Mouse (Mus musculus) fibroblast of lung, adult 2 months (primary cell): ENCODE results near the gene Cadm2.

Experiments
- DNase-seq: peaks from one replicate; pipeline ENCODE4 v3.0.0-alpha.2; 2011; ENCODE audit warnings: low read depth

Gene Cadm2

GRCm38 (mm10) chr16:66748533-66748932 lies 872.2 kb downstream of the Cadm2 start:
- DNase-seq: no peak

GRCm38 (mm10) chr16:66731212-66731611 lies 889.5 kb downstream of the Cadm2 start:
- DNase-seq: no peak

DNA sequence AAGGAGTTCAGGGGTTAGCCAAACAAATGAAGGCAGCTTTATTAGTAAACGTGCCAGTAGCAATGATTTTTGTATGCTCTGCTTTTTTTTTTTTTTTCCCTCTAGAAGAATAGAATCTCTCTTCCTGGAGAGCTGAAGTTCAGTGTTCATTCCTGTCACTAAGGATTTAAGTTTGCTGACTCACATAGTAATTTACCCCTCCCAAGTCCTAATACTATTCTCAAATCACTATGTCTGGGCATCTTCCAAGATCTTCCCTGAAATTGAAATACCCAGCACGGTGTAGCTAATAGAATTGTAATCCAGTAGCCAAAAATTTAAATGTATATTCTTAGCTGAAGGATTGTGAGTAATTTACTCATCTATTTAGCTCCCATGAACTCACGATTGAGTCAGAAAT lies 914.2 kb downstream of the Cadm2 start:
- no peak for DNase-seq

DNA sequence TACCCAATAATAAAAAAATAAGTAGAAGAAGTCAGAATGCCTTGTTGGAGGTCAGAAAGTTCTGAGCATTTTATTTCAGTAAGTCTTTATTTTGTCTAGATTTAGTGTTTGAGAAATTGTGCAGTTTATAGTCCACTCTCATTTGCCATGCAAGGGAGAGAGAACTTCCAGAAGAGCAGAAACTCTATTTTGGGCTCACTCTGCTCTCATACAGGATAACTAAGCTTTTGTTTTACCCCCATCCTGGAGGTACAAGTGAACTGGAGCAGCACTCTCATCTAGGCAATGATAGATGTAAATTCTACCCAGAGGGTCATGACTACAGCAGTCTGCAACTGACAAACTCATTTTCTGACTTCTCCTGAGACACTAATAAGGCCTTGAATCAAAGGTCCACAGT lies 925.9 kb downstream of the Cadm2 start:
- no peak for DNase-seq

DNA sequence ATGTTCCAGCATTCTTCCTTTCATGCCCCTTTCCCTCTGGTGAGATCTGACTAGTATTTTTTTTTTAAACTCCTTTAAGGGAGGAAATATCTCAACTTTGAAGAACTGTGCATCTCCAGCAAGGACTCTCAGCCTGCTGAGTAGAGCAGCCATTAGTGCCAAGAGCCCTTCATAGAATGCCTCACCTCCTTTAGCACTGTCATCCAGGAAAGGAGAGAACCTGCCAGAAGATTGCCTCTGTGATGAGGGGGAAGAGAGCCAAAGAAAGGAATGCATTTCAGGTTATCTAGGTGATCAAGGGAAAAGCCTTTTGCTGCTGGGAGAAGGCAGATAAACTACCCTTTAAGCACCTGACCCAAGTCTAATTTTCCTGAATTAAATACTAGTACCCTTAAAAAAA lies 943.5 kb downstream of the Cadm2 start:
- DNase-seq: no peak

DNA sequence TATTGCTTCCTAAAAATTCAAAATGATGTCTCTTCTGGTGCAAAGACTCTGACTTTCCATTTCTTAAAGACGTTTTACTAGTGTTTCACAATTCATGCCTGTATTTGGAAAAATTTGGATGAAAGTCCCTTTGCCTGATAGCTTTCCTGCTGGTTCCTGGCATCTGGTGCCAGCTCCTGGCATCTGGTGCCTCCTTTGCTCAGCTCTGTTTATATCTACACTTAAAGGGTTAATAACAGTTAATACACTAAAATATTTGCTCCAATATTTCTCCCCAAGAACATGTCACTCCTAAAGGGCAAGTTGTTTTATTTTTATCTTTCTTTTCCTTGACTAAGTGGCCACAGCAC lies 969.7 kb downstream of the Cadm2 start:
- DNase-seq: no peak

GRCm38 (mm10) chr16:66650348-66651012 lies 970.2 kb downstream of the Cadm2 start:
- DNase-seq: no peak

- no peak for DNase-seq
Measured at GRCm38 (mm10) chr16:66647798-66648197, 972.9 kb downstream of the Cadm2 start.

- DNase-seq: no peak
Measured at GRCm38 (mm10) chr16:66643606-66644005, 977.1 kb downstream of the Cadm2 start.

GRCm38 (mm10) chr16:66627527-66627926 lies 993.2 kb downstream of the Cadm2 start:
- no peak for DNase-seq

DNA sequence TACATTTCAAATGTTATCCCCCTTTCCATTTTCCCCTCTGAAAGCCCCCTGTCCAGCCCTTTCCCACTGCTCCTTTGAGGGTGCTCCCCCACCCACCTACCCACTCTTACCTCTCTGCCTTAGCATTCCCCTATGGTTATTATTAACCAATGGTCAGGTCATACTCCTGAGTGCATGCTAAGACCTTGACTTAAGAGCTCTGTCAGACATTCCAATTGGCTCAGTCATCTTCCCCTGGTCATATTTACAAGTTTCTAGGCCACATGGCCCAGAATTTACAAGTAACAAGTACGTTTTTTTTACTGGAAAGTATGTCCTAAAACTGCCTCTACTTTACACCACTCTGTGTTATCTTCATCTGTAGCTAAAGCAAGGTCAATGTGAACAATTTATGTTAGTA lies 998.3 kb downstream of the Cadm2 start:
- no peak for DNase-seq

- DNase-seq: no peak
Measured at GRCm38 (mm10) chr16:66612624-66613023, 1008.1 kb downstream of the Cadm2 start.
